Comparison of ENCODE assay signal across 8 mouse cellular contexts in the genomic region with DNA sequence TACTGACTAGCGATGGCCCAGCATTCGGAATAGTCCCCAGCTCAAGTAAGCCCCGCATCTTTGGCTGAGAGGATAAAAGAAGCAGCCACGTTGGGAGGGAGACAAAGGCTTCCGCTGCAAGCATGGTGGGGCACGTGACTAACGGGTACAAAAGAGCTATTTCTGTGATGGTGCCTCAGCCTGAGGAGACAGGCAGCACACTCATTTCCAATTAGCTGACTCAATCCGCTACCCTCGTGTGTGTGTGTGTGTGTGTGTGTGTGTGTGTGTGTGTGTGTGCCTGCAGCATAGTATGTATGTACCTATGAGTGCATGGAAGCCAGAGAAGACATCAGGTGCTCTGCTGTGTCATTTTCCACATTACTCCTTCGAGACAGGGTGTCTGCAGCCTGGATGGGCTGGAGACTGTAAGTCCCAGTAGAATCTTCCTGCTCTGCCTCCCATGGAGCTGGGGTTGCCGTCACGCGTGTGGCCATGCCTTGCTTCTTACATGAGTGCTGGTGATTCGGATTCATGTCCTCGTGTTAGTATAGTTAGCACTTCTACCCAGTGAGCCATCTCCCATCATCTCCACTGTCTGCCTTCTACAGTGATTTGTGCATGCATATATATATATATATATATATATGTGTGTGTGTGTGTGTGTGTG. TPM values are rescaled to one million over a fixed set of nuclear protein-coding genes. Genes with fewer than 3 reads are reported as not detected.
DNase-seq lines count a peak whose midpoint lies in the region; ATAC-seq and TF ChIP-seq lines count a peak whose summit lies in the region.
"Had no signal": no experiment of that assay in that cellular context is flagged by ENCODE, and none has a peak within 500 bp of the region (broad histone marks: within the 10 kb centered on the region; RNA-seq: fewer than 3 reads in every experiment).

No protein-coding gene starts in this region.

- H3K4me3 ChIP-seq in forebrain, embryonic 16.5 days (replicated peaks; ENCODE audit: low read length), result no peak overlapping the region
- no peak overlapping the region for H3K4me3 ChIP-seq in olfactory bulb, adult 2 months (ENCODE audit: insufficient read depth, low read depth, low read length)
- H3K4me3 ChIP-seq in lung, postnatal 0 days (ENCODE audit: low read depth, low read length), result no peak overlapping the region

- no peaks in the 10 kb centered on the region for H3K9me3 ChIP-seq in forebrain, embryonic 16.5 days (ENCODE audit: control insufficient read depth, low read length)
- no peaks in the 10 kb centered on the region for H3K9me3 ChIP-seq in lung, postnatal 0 days (ENCODE audit: low read length)

- TF ChIP-seq POLR2A in olfactory bulb, adult 2 months (IDR thresholded peaks at IDR 0.05; ENCODE audit: insufficient read depth, low read depth, low read length), result no peak

- H3K4me1 ChIP-seq in forebrain, embryonic 16.5 days (replicated peaks; ENCODE audit: control insufficient read depth, insufficient read depth, low read length), result peaks cover 8% of the 10 kb centered on the region
- H3K4me1 ChIP-seq in olfactory bulb, adult 2 months (ENCODE audit: control insufficient read depth, insufficient read depth, low read length), result peaks cover 17% of the 10 kb centered on the region
- no peaks in the 10 kb centered on the region for H3K4me1 ChIP-seq in lung, postnatal 0 days (ENCODE audit: insufficient read depth, low read depth, low read length)

- H3K27me3 ChIP-seq in forebrain, embryonic 16.5 days (replicated peaks; ENCODE audit: control insufficient read depth, insufficient read depth, low read length), result no peaks in the 10 kb centered on the region
- H3K27me3 ChIP-seq in lung, postnatal 0 days (replicated peaks; ENCODE audit: insufficient read depth, low read length), result no peaks in the 10 kb centered on the region

- H3K27ac ChIP-seq in forebrain, embryonic 16.5 days (ENCODE audit: low read length), result peak overlapping the region; percentile 27; the same call in 1 of the 2 replicates
- H3K27ac ChIP-seq in olfactory bulb, adult 2 months (ENCODE audit: insufficient read depth, low read depth, low read length), result peak overlapping the region; percentile 83
- H3K27ac ChIP-seq in lung, postnatal 0 days (ENCODE audit: low read length), result no peak overlapping the region

- peak overlapping the region; percentile 35; the same call in 1 of the 2 replicates for H3K9ac ChIP-seq in forebrain, embryonic 16.5 days (replicated peaks; ENCODE audit: low read depth, low read length)
- no peak overlapping the region for H3K9ac ChIP-seq in lung, postnatal 0 days (replicated peaks; ENCODE audit: low read depth)

- DNase-seq in embryo, embryonic 11 days, result peak; percentile 39
- peak; percentile 18 to 19 for DNase-seq in layer of hippocampus, postnatal 14 days (ENCODE audit: low spot score in 2 of 2)
- no peak for DNase-seq in ovary, postnatal 14 days (ENCODE audit: low spot score)
- no peak for DNase-seq in kidney, postnatal 4 days
- DNase-seq in lung, postnatal 0 days (ENCODE audit: low spot score), result no peak

- no peak for TF ChIP-seq CTCF in olfactory bulb, adult 2 months (IDR thresholded peaks at IDR 0.05; ENCODE audit: insufficient read depth, low read depth, low read length)
- no peak for TF ChIP-seq CTCF in lung, postnatal 0 days (IDR thresholded peaks at IDR 0.05)

- H3K4me2 ChIP-seq in forebrain, embryonic 16.5 days (ENCODE audit: low read length), result 0 out of 2 replicates have a peak overlapping the region, but pooled peaks have one; percentile 14
- no peak overlapping the region for H3K4me2 ChIP-seq in lung, postnatal 0 days (replicated peaks; ENCODE audit: low read depth, low read length)

- H3K36me3 ChIP-seq in forebrain, embryonic 16.5 days (ENCODE audit: control insufficient read depth, insufficient read depth), result no peaks in the 10 kb centered on the region
- H3K36me3 ChIP-seq in lung, postnatal 0 days (ENCODE audit: insufficient read depth, low read length), result no peaks in the 10 kb centered on the region

- ATAC-seq in forebrain, embryonic 16.5 days, result peak; percentile 94
- ATAC-seq in lung, postnatal 0 days, result no peak

- no peak for TF ChIP-seq EP300 in lung, postnatal 0 days (IDR thresholded peaks at IDR 0.05)

- 38% methylated on average over 15 of the region's 15 CpGs for WGBS in forebrain, embryonic 16.5 days
- 32% methylated on average over 15 of the region's 15 CpGs for WGBS in olfactory bulb, adult 2 months
- 77% methylated on average over 14 of the region's 15 CpGs for WGBS in lung, postnatal 0 days

RNA-seq across cellular contexts. Expression of gene Ppm1l, which starts 41.9 kb away (rescaled TPM):
- polyA plus RNA-seq in forebrain, embryonic 16.5 days (2015; fragmentation: Nextera tagmentation; extraction: Ambion mirVana), result 24.4 and 27.8 TPM in 2 replicates
- total RNA-seq in layer of hippocampus, postnatal 14 days (2021), result 10 to 100 TPM; 55.2 to 55.4 TPM
- polyA plus RNA-seq in olfactory bulb, adult 2 months (2012; ENCODE audit: insufficient read depth, insufficient read length, low replicate concordance, missing spikeins), result not detected in 2 replicates
- polyA plus RNA-seq in lung, postnatal 0 days (2015; fragmentation: Nextera tagmentation; extraction: Ambion mirVana), result 5.8 and 8.9 TPM in 2 replicates

RNA-seq across cellular contexts. Expression of gene Arl14, which starts 52.6 kb away (rescaled TPM):
- not detected in 2 replicates for polyA plus RNA-seq in forebrain, embryonic 16.5 days (2015; fragmentation: Nextera tagmentation; extraction: Ambion mirVana)
- total RNA-seq in layer of hippocampus, postnatal 14 days (2021), result not detected
- polyA plus RNA-seq in olfactory bulb, adult 2 months (2012; ENCODE audit: insufficient read depth, insufficient read length, low replicate concordance, missing spikeins), result not detected in 2 replicates
- 0.10 TPM in 1 of 2 replicates, not detected in the other for polyA plus RNA-seq in lung, postnatal 0 days (2015; fragmentation: Nextera tagmentation; extraction: Ambion mirVana)
- total RNA-seq: layer of hippocampus, postnatal 25 days had no signal

Comparison
In these comparisons a context has a peak if more than half of its experiments do, and no peak if none do; other contexts are left out.
1. DNase-seq: peak in embryo, embryonic 11 days (single experiment) and layer of hippocampus, postnatal 14 days (2 of 2); none in ovary, postnatal 14 days (single experiment), kidney, postnatal 4 days (0 of 2) and lung, postnatal 0 days (single experiment).